Comparison of ENCODE assay signal across 8 mouse cellular contexts in genomic region chr11:98795015-98795713, GRCm38 (mm10). TPM values are rescaled to one million over a fixed set of nuclear protein-coding genes. Genes with fewer than 3 reads are reported as not detected.
A peak's percentile ranks its signal among the peaks of the same experiment; 100 is the strongest.
DNase-seq lines count a peak whose midpoint lies in the region; ATAC-seq and TF ChIP-seq lines count a peak whose summit lies in the region.

Msl1 (plus strand) TSS chr11:98795516.

- peak within 1 kb of the TSS; percentile 83 for H3K4me3 ChIP-seq in embryonic fibroblast, embryonic 13.5 days (ENCODE audit: insufficient read depth, low read length)
- peak within 1 kb of the TSS; percentile 92 for H3K4me3 ChIP-seq in liver, adult 2 months (ENCODE audit: insufficient read depth, low read depth, low read length)

- H3K79me2 ChIP-seq in liver, adult 2 months (ENCODE audit: control insufficient read depth, insufficient read depth, low read length), result peaks cover 26% of the 10 kb centered on the region

- WGBS in liver, adult 2 months, result 1% methylated on average over 75 of the region's 89 CpGs

- H3K9ac ChIP-seq in liver, adult 2 months (ENCODE audit: low read depth, low read length), result peak within 1 kb of the TSS; percentile 95

- peak; percentile 88 for DNase-seq in 416B (ENCODE audit: low read depth)
- DNase-seq in adrenal gland, postnatal 36 days, result peak; percentile 92 to 94
- DNase-seq in heart, adult 9 months (ENCODE audit: low spot score in 2 of 2), result peak; percentile 90 to 91
- DNase-seq in kidney, adult 9 months, result peak; percentile 89
- peak; percentile 59 for DNase-seq in liver, adult 2 months (ENCODE audit: extremely low read depth, low read depth, low spot score)
- peak; percentile 88 to 95 for DNase-seq in spleen, postnatal 4 days (ENCODE audit: low spot score in 2 of 2)

- 0 out of 2 replicates have a peak, but pooled peaks cover 3% of the 10 kb centered on the region for H3K4me1 ChIP-seq in embryonic fibroblast, embryonic 13.5 days (ENCODE audit: control insufficient read depth, insufficient read depth, low read length)
- peaks cover 17% of the 10 kb centered on the region for H3K4me1 ChIP-seq in liver, adult 2 months (ENCODE audit: control insufficient read depth, insufficient read depth, low read length)

- H3K27ac ChIP-seq in embryonic fibroblast, embryonic 13.5 days (ENCODE audit: insufficient read depth, low read length), result peak within 1 kb of the TSS; percentile 99
- peak within 1 kb of the TSS; percentile 95 for H3K27ac ChIP-seq in liver, adult 2 months (replicated peaks; ENCODE audit: insufficient read depth, low read depth, low read length)

- TF ChIP-seq POLR2A in embryonic fibroblast, embryonic 13.5 days (IDR thresholded peaks at IDR 0.05; ENCODE audit: low read depth, low read length), result peak; percentile 49
- no peak; the same call in none of the 2 replicates for TF ChIP-seq POLR2A in liver, adult 2 months (IDR thresholded peaks at IDR 0.05; ENCODE audit: extremely low read depth, insufficient read depth, low read length)

- TF ChIP-seq CTCF in embryonic fibroblast, embryonic 13.5 days (IDR thresholded peaks at IDR 0.05; ENCODE audit: borderline replicate concordance, insufficient read depth, low read length), result no peak
- TF ChIP-seq CTCF in liver, adult 2 months (IDR thresholded peaks at IDR 0.05; ENCODE audit: low read depth, low read length), result no peak

- H3K27me3 ChIP-seq in liver, adult 2 months (ENCODE audit: control insufficient read depth, insufficient read depth, low read length), result no peaks in the 10 kb centered on the region

- ATAC-seq in monocyte, adult 5-6 weeks (replicated peaks; ENCODE audit: insufficient number of reproducible peaks, low FRiP score, low TSS enrichment, poor library complexity, severe bottlenecking), result peak; percentile 51

- peaks cover 7% of the 10 kb centered on the region for H3K36me3 ChIP-seq in liver, adult 2 months (ENCODE audit: control insufficient read depth, insufficient read depth, low read length)

RNA-seq across cellular contexts. Expression of gene Msl1, which starts in this region (rescaled TPM):
- 100 to 1,000 TPM in 1 of 2 experiments, 10 to 100 TPM in 1; 94.2 to 106 TPM for total RNA-seq in adrenal gland, postnatal 36 days (2021)
- 77.7 and 83.8 TPM in 2 replicates for polyA plus RNA-seq in embryonic fibroblast, embryonic 13.5 days (2011; ENCODE audit: insufficient read length, low read depth, missing spikeins)
- total RNA-seq in liver, adult 2 months (2014; rRNA removed), result 15.5 and 17.7 TPM in 2 replicates
- polyA plus RNA-seq in liver, adult 2 months (2012; rRNA removed), result 17.0 and 17.2 TPM in 2 replicates
- 108 to 125 TPM (median 112 TPM) in 3 replicates for total RNA-seq in monocyte, adult 5-6 weeks (2017)

Comparison
In these comparisons a context has a peak if more than half of its experiments do, and no peak if none do; other contexts are left out.
1. Peak in every context shown above with its lines: DNase-seq, ATAC-seq, H3K4me3 ChIP-seq and H3K27ac ChIP-seq.